Mouse (Mus musculus): ENCODE data around the gene Olfr678. TPM values are rescaled to one million over a fixed set of nuclear protein-coding genes. Genes with fewer than 3 reads are reported as not detected.

Olfr678 gene
- polyA plus RNA-seq (2015; fragmentation: Illumina TruSeq; extraction: RNeasy Lipid Tissue Mini Kit (QIAGEN cat#74804); ENCODE audit: low read depth, low replicate concordance) = not detected

DNA sequence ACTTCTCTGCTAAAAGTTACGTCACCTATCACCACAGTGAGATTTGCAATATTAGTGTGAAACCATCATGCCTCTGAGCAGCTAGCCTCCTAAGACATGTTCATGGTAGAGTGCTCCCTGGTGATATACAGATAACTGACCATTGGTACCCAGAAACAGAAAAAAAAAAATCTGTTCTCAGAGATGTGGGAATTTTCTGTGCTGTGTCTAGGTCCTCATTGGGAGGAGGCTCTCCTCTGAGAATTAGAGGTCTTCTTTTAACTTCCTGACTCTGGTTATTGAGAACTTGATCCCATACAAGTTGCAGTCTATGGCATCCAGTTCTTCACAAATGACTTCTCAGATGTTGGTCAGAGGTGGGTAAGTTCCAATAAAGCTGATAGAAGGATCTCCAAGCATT lies at the start of gene Olfr678:
Olfr678 (plus strand) TSS at position 301 of the 400 bp plus-strand sequence.

DNA sequence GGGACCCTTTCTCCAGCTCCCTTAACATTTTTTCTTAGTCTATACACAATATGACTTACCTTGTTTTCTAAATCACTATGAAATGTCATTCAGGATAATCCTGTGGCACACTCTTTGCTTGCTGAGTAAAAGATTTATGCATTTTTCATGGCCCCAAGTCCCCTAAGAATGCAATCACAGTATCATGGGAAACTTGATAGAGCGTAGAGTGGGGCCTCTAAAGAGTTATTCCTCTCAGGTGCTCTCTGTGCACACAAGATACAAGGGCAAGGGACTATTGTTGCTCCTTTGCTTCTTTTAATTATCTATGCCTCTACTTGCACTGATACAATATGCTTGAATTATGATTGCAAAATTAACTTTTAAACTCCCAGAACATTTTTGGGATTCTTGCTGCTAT lies 35.9 kb upstream of the Olfr678 start, which contains the start of gene Olfr675:
Olfr675 (minus strand) TSS at position 101 of the 400 bp plus-strand sequence.

DNA sequence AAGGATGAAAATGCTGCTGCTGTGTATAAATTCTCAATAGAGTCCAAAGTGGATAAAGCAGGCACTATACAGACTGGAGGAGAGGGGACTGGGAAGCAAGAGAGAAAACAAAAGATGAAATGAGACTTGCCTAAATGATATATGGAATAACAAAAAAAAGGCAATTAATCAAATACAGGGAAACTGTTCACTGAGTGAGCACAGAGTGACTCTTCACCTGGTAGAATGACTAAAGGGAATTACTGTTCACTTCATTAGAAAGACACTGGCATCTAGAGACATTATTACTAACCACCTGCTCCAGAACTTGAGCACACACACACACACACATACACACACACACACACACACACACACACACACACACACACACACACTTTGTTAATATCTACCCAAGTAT lies 31.9 kb upstream of the Olfr678 start, which contains the start of gene Olfr676:
Olfr676 (plus strand) TSS at position 301 of the 400 bp plus-strand sequence.

DNA sequence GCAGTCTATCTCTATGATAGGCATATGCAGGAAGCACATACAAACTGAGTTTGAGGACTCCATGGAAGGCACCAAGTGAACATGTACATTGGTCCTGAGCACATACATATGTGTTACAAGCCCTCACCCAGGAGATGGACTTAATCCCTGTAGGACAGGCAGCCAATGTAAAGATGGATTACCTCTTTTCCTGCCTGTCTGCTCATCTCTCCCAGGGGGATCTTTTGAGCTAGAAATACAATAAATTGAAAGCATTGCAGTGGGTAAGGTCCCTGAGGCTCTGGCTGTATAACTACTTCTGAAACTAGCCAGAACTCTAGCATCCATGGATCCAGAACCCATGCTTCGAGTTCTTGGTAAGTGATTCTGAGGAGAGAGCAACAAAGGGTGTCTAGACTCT lies 16.6 kb downstream of the Olfr678 start, which contains the start of gene Olfr679:
Olfr679 (plus strand) TSS at position 301 of the 400 bp plus-strand sequence.

DNA sequence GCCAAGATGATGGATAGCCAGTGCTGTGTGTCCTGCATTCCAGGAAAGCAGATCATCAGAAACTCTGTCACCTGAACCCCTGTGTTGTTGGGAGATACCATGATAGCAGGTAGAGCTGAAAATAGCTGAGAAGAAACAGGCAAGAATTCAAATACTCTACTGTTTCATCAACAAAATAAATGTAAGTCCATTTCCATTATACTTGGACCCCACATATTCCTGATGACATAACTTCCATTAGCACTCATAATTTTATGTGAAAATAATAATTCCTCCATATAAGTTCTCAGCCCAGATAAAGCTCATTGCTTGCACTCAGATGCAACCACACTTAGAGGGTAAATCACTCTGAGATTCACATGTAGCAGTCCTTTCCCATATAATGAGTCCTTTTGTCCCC lies 28.4 kb downstream of the Olfr678 start, which contains the start of gene Olfr680-ps1:
Olfr680-ps1 (minus strand) TSS at position 101 of the 400 bp plus-strand sequence.

DNA sequence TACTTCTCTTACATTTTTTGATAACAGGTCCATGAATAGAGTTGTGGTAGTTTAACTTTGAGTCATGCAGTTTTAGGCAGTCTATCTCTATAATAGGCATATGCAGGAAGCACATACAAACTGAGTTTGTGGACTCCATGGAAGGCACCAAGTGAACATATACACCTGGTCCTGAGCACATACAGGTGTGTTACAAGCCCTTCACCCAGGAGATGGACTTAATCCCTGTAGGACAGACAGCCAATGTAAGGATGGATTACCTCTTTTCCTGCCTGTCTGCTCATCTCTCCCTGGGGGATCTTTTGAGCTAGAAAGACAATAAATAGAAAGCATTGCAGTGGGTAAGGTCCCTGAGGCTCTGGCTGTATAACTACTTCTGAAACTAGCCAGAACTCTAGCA lies 52.3 kb downstream of the Olfr678 start, which contains the start of gene Olfr681:
Olfr681 (plus strand) TSS at position 301 of the 400 bp plus-strand sequence.

Other genes starting within 250 kb of the Olfr678 start
- gene Usp17lb, start 221.9 kb upstream of the Olfr678 start, polyA plus RNA-seq (2015; fragmentation: Illumina TruSeq; extraction: RNeasy Lipid Tissue Mini Kit (QIAGEN cat#74804); ENCODE audit: low read depth, low replicate concordance) = not detected
- gene Usp17la, start 207.5 kb upstream of the Olfr678 start, polyA plus RNA-seq (2015; fragmentation: Illumina TruSeq; extraction: RNeasy Lipid Tissue Mini Kit (QIAGEN cat#74804); ENCODE audit: low read depth, low replicate concordance) = not detected
- not detected for gene Olfr665, start 186.4 kb upstream of the Olfr678 start, polyA plus RNA-seq (2015; fragmentation: Illumina TruSeq; extraction: RNeasy Lipid Tissue Mini Kit (QIAGEN cat#74804); ENCODE audit: low read depth, low replicate concordance)
- not detected for gene Olfr666, start 168.5 kb upstream of the Olfr678 start, polyA plus RNA-seq (2015; fragmentation: Illumina TruSeq; extraction: RNeasy Lipid Tissue Mini Kit (QIAGEN cat#74804); ENCODE audit: low read depth, low replicate concordance)
- gene Olfr667, start 143.0 kb upstream of the Olfr678 start, polyA plus RNA-seq (2015; fragmentation: Illumina TruSeq; extraction: RNeasy Lipid Tissue Mini Kit (QIAGEN cat#74804); ENCODE audit: low read depth, low replicate concordance) = not detected
- gene Olfr668, start 136.4 kb upstream of the Olfr678 start, polyA plus RNA-seq (2015; fragmentation: Illumina TruSeq; extraction: RNeasy Lipid Tissue Mini Kit (QIAGEN cat#74804); ENCODE audit: low read depth, low replicate concordance) = not detected
- not detected for gene Olfr669, start 130.2 kb upstream of the Olfr678 start, polyA plus RNA-seq (2015; fragmentation: Illumina TruSeq; extraction: RNeasy Lipid Tissue Mini Kit (QIAGEN cat#74804); ENCODE audit: low read depth, low replicate concordance)
- gene Olfr670, start 101.9 kb upstream of the Olfr678 start, polyA plus RNA-seq (2015; fragmentation: Illumina TruSeq; extraction: RNeasy Lipid Tissue Mini Kit (QIAGEN cat#74804); ENCODE audit: low read depth, low replicate concordance) = not detected
- not detected for gene Olfr671, start 85.3 kb upstream of the Olfr678 start, polyA plus RNA-seq (2015; fragmentation: Illumina TruSeq; extraction: RNeasy Lipid Tissue Mini Kit (QIAGEN cat#74804); ENCODE audit: low read depth, low replicate concordance)
- not detected for gene Olfr672, start 62.4 kb upstream of the Olfr678 start, polyA plus RNA-seq (2015; fragmentation: Illumina TruSeq; extraction: RNeasy Lipid Tissue Mini Kit (QIAGEN cat#74804); ENCODE audit: low read depth, low replicate concordance)
- gene Olfr675, start 36.0 kb upstream of the Olfr678 start, polyA plus RNA-seq (2015; fragmentation: Illumina TruSeq; extraction: RNeasy Lipid Tissue Mini Kit (QIAGEN cat#74804); ENCODE audit: low read depth, low replicate concordance) = not detected
- not detected for gene Olfr676, start 31.8 kb upstream of the Olfr678 start, polyA plus RNA-seq (2015; fragmentation: Illumina TruSeq; extraction: RNeasy Lipid Tissue Mini Kit (QIAGEN cat#74804); ENCODE audit: low read depth, low replicate concordance)
- not detected for gene Olfr677, start 13.1 kb upstream of the Olfr678 start, polyA plus RNA-seq (2015; fragmentation: Illumina TruSeq; extraction: RNeasy Lipid Tissue Mini Kit (QIAGEN cat#74804); ENCODE audit: low read depth, low replicate concordance)
- not detected for gene Olfr679, start 16.7 kb downstream of the Olfr678 start, polyA plus RNA-seq (2015; fragmentation: Illumina TruSeq; extraction: RNeasy Lipid Tissue Mini Kit (QIAGEN cat#74804); ENCODE audit: low read depth, low replicate concordance)
- gene Olfr680-ps1, start 28.3 kb downstream of the Olfr678 start, polyA plus RNA-seq (2015; fragmentation: Illumina TruSeq; extraction: RNeasy Lipid Tissue Mini Kit (QIAGEN cat#74804); ENCODE audit: low read depth, low replicate concordance) = not detected
- gene Olfr681, start 52.4 kb downstream of the Olfr678 start, polyA plus RNA-seq (2015; fragmentation: Illumina TruSeq; extraction: RNeasy Lipid Tissue Mini Kit (QIAGEN cat#74804); ENCODE audit: low read depth, low replicate concordance) = not detected
- not detected for gene Olfr683, start 82.5 kb downstream of the Olfr678 start, polyA plus RNA-seq (2015; fragmentation: Illumina TruSeq; extraction: RNeasy Lipid Tissue Mini Kit (QIAGEN cat#74804); ENCODE audit: low read depth, low replicate concordance)
- gene Olfr684, start 99.2 kb downstream of the Olfr678 start, polyA plus RNA-seq (2015; fragmentation: Illumina TruSeq; extraction: RNeasy Lipid Tissue Mini Kit (QIAGEN cat#74804); ENCODE audit: low read depth, low replicate concordance) = not detected
- not detected for gene Olfr685, start 121.5 kb downstream of the Olfr678 start, polyA plus RNA-seq (2015; fragmentation: Illumina TruSeq; extraction: RNeasy Lipid Tissue Mini Kit (QIAGEN cat#74804); ENCODE audit: low read depth, low replicate concordance)
- gene Olfr686, start 143.0 kb downstream of the Olfr678 start, polyA plus RNA-seq (2015; fragmentation: Illumina TruSeq; extraction: RNeasy Lipid Tissue Mini Kit (QIAGEN cat#74804); ENCODE audit: low read depth, low replicate concordance) = not detected
- not detected for gene Olfr688, start 223.6 kb downstream of the Olfr678 start, polyA plus RNA-seq (2015; fragmentation: Illumina TruSeq; extraction: RNeasy Lipid Tissue Mini Kit (QIAGEN cat#74804); ENCODE audit: low read depth, low replicate concordance)
- gene Olfr689, start 246.7 kb downstream of the Olfr678 start, polyA plus RNA-seq (2015; fragmentation: Illumina TruSeq; extraction: RNeasy Lipid Tissue Mini Kit (QIAGEN cat#74804); ENCODE audit: low read depth, low replicate concordance) = not detected

Measured in brain, adult 10 weeks (tissue).